Mouse (Mus musculus) hindbrain, postnatal 0 days (tissue): ENCODE measurements around the gene Chchd5. TPM values are rescaled to one million over a fixed set of nuclear protein-coding genes. Genes with fewer than 3 reads are reported as not detected.

Experiments
- ATAC-seq: fragments of 200-750 bp; cut with Nextera tagmentation; 2 replicates; pipeline ENCODE4 v1.8.0; 2017; ENCODE audit warnings: mild to moderate bottlenecking, moderate TSS enrichment, moderate library complexity
- DNase-seq: peaks from one replicate; pipeline ENCODE4 v3.0.0-alpha.2; 2015; ENCODE audit warnings: low spot score
- H3K27ac ChIP-seq: fragments of 300-500 bp; sonication (generic); 2 replicates; pipeline ENCODE4 v1.5.1; 2014; ENCODE audit warnings: mild to moderate bottlenecking
- H3K27me3 ChIP-seq: fragments of 300-500 bp; sonication (generic); 2 replicates; pipeline ENCODE4 v1.6.1; 2014; ENCODE audit warnings: low read length, mixed read lengths; ENCODE audit not compliant: insufficient read depth
- H3K36me3 ChIP-seq: fragments of 300-500 bp; sonication (generic); 2 replicates; pipeline ENCODE4 v1.6.1; 2014; ENCODE audit warnings: low read length, mixed read lengths; ENCODE audit not compliant: insufficient read depth
- H3K4me1 ChIP-seq: fragments of 300-500 bp; sonication (generic); 2 replicates; pipeline ENCODE4 v1.6.1; 2014; ENCODE audit warnings: antibody characterized with exemption, low read length, mixed read lengths; ENCODE audit not compliant: insufficient read depth
- H3K4me2 ChIP-seq: fragments of 300-500 bp; sonication (generic); 2 replicates; pipeline ENCODE4 v1.6.1; 2014; ENCODE audit warnings: low read depth, mild to moderate bottlenecking, low read length, moderate library complexity, mixed read lengths
- H3K4me3 ChIP-seq: fragments of 300-500 bp; sonication (generic); 2 replicates; pipeline ENCODE4 v1.5.1; 2014; ENCODE audit warnings: low read length
- H3K9ac ChIP-seq: fragments of 300-500 bp; sonication (generic); replicated peaks from 2 replicates; pipeline ENCODE4 v1.6.1; 2014; ENCODE audit warnings: mild to moderate bottlenecking, low read length, moderate library complexity, mixed read lengths
- H3K9me3 ChIP-seq: fragments of 300-500 bp; sonication (generic); 2 replicates; pipeline ENCODE4 v1.6.1; 2016; ENCODE audit warnings: low read length, mixed read lengths
- CTCF ChIP-seq: IDR thresholded peaks from 2 replicates; pipeline ENCODE4 v1.5.1; 2016; ENCODE audit warnings: antibody characterized with exemption, control low read depth, low read depth
- WGBS: fragments of 180-500 bp; shearing (Covaris S2); extraction: QIAGEN DNeasy Blood & Tissue Kit; methylation state at CpG from one replicate; pipeline ENCODE4 v1.1.7; 2014; 5-methylcytosine and 5-hydroxymethylcytosine counted together
- polyA plus RNA-seq: library from polyadenylated mRNA; unstranded; fragments of >200 nt; fragmentation: Nextera tagmentation; extraction: Ambion mirVana; gene quantifications from 2 replicates; pipeline ENCODE4 v1.2.1, GENCODE M21; 2015
- total RNA-seq: library from RNA; depleted of rRNA; stranded (reverse); fragments of >200 nt; gene quantifications from 2 replicates; pipeline ENCODE4 v1.2.3, GENCODE M21; 2014

Gene Chchd5
- total and polyA plus RNA-seq, 2 experiments from 2014 or later = 19.1 to 20.3 TPM

DNA sequence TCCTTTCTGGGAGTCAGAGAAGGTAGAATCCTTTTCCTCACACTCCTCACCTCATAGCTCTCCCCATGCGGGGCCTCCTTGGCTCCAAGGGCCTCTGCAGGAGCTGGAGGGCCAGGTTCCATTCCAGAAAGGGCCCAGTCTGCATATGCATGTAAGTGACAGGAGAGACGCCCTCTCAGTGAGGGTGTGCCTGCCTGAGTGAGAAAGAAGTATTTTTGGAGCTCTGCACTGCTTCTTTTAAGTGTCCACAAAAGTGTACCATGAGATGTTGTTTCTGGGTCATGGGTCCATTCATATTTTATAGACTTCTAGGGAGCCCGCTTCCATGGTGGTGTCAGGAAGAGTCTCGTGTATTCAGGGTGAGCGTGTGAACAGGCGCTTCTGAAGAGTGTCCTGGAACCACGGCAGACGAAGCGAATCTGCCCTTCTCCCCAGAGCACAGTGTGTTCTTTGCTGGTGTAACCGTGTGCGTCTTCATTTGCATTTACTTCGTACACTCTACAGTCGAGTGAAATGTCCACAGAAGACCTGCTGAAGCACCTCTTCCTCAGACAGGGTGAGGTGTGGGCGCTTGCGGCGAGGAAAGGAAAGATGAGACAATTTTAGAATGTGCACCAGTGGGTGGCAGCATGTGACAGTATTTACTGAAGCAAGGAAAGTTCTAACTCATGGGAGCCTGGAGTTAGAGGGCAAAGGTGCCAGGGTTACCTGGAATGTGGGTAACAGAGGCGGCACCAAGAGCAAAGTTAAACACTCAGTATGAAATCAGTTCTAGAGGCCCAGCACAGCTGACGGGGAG, 35.4 kb upstream of the Chchd5 start:
- H3K27me3 ChIP-seq = no peaks in the 10 kb centered on the region
- H3K9ac ChIP-seq = no peak overlapping the region
- no peaks in the 10 kb centered on the region for H3K9me3 ChIP-seq
- H3K4me3 ChIP-seq = no peak overlapping the region
- no peak overlapping the region for H3K27ac ChIP-seq
- no peak for ATAC-seq
- H3K4me2 ChIP-seq = no peak overlapping the region
- 89% methylated on average over 18 of the region's 18 CpGs for WGBS
- TF ChIP-seq CTCF = peak; percentile 6; the same call in 1 of the 2 replicates
- peaks cover 25% of the 10 kb centered on the region for H3K36me3 ChIP-seq
- no peak for DNase-seq
- H3K4me1 ChIP-seq = no peaks in the 10 kb centered on the region

DNA sequence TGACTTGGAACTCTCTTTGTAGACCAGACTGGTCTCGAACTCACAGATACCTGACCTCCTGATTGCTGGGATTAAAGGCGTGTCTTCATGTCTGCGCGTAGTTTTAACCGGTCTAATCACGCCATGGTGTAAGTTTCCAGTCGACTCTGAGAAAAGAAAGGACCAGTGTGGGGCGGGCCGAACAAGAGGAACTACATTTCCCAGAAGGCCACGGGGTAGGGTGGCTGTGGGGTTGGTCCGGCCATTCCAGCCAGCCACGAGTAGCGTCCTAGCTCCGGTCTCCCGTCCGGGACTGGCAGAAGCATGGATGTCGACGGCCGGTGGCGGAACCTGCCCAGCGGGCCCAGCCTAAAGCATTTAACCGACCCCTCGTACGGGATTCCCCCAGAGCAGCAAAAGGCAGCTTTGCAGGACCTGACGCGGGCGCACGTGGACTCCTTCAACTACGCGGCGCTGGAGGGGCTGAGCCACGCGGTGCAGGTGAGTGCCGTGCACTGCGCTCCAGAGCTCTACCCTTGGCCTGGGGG, 28.7 kb upstream of the Chchd5 start, which contains the start of gene Polr1b:
Gene Polr1b (plus strand): TSS at position 212 of the 527 bp plus-strand sequence.
- under 1% methylated on average over 35 of the region's 35 CpGs for WGBS
- ATAC-seq = peak; percentile 99
- peak within 1 kb of the TSS; percentile 54 for H3K9ac ChIP-seq
- peak within 1 kb of the TSS; percentile 80 for H3K4me3 ChIP-seq
- H3K27me3 ChIP-seq = no peaks in the 10 kb centered on the region
- no peak within 1 kb of the TSS for H3K27ac ChIP-seq
- H3K9me3 ChIP-seq = no peaks in the 10 kb centered on the region
- H3K4me1 ChIP-seq = no peaks in the 10 kb centered on the region; the same call in 1 of the 2 replicates
- DNase-seq = peak; percentile 96
- peak within 1 kb of the TSS; percentile 89 for H3K4me2 ChIP-seq
- no peak for TF ChIP-seq CTCF
- peaks cover 17% of the 10 kb centered on the region; the same call in 1 of the 2 replicates for H3K36me3 ChIP-seq

DNA sequence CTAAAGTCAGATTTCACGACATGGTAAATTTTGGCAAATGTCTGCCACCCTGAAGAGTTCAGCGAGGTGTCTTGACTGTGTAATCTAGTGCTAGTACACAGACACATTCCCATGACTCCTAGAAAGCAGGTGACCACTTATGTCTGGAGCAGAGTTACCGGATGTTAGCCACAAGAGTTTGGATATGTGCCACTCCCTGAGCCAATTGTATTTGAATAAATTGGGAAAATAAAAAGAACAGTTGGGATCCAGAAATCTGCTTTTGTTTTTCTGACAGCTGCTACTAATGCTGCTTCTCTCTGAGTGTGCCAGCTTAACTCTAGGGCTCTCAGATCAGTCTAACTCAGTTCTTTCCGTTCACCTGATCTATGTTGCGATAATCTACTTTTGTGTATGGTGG, 16.6 kb upstream of the Chchd5 start:
- no peak for DNase-seq
- H3K4me1 ChIP-seq = no peaks in the 10 kb centered on the region

DNA sequence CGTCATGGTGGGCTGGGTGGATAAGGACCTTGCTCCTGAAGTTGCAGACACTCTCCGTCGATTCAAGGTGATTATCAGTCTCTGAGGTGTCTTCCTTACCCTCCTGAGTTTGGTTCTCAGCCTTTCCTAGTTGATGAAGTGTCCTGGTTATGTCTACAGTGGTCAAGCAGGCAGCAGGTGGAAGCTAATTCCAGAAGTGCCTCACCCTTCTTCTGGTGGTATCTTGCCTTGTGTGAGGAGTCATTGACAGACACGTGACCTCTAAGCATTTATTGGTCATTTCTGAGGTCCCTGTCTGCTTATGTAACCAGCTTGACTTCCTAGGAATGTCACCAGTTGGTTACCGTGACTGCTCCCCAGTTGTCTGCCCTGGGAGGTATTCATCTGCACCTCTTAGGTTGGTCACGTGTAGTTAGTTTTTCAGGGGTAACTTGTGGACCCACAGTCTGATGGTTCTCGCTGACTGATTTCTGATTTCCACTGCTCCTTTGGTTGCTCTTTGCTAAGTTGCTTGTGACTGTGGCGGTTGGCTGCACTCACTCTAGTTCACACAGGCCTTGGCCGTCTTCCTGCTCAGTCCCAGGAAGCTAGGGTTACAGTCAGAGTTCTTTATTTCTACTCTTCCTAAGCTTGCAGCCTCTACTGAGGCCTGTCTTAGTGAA, 13.7 kb upstream of the Chchd5 start:
- H3K9me3 ChIP-seq = no peaks in the 10 kb centered on the region
- H3K4me1 ChIP-seq = no peaks in the 10 kb centered on the region
- DNase-seq = no peak
- peaks cover 61% of the 10 kb centered on the region for H3K36me3 ChIP-seq
- no peak overlapping the region for H3K27ac ChIP-seq
- H3K4me2 ChIP-seq = no peak overlapping the region
- H3K27me3 ChIP-seq = no peaks in the 10 kb centered on the region
- no peak overlapping the region for H3K9ac ChIP-seq
- TF ChIP-seq CTCF = no peak
- H3K4me3 ChIP-seq = no peak overlapping the region
- no peak for ATAC-seq
- 93% methylated on average over 9 of the region's 9 CpGs for WGBS

More for the DNA sequence above, 16.6 kb upstream of the Chchd5 start:
- Histone ChIP-seq H3K36me3 (peaks cover 56% of the 10 kb centered on the region), H3K9ac (no peak overlapping the region), H3K4me2 (no peak overlapping the region), H3K27me3 (no peaks in the 10 kb centered on the region), H3K27ac (no peak overlapping the region), H3K4me3 (no peak overlapping the region), H3K9me3 (no peaks in the 10 kb centered on the region)
- TF ChIP-seq CTCF = no peak
- 86% methylated on average over 5 of the region's 5 CpGs for WGBS
- no peak for ATAC-seq

DNA sequence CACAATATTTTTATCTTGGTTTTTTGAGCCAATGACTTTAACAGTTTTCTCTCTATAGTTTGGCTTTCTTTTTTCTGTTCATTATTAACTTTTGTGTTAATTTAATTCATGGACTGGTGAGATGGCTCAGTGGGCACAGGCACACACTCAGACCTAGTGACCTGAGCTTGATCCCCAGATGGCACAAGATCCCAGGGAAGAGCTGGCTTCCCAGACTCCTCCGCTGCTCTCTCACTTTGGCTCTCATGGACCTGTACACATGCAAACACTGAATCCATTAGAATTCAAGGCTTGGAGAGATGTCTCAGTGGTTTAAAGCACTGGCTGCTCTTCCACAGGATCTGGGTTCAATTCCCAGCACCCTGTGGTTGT, 13.1 kb upstream of the Chchd5 start:
- no peak overlapping the region for H3K4me3 ChIP-seq
- H3K9me3 ChIP-seq = no peaks in the 10 kb centered on the region
- DNase-seq (no peak), ATAC-seq (no peak)
- no peak overlapping the region for H3K9ac ChIP-seq
- H3K27me3 ChIP-seq = no peaks in the 10 kb centered on the region
- H3K4me1 ChIP-seq = no peaks in the 10 kb centered on the region
- no peak overlapping the region for H3K27ac ChIP-seq
- H3K4me2 ChIP-seq = no peak overlapping the region
- peaks cover 61% of the 10 kb centered on the region for H3K36me3 ChIP-seq
- no peak for TF ChIP-seq CTCF
- WGBS = 92% methylated on average over 1 of the region's 1 CpGs

DNA sequence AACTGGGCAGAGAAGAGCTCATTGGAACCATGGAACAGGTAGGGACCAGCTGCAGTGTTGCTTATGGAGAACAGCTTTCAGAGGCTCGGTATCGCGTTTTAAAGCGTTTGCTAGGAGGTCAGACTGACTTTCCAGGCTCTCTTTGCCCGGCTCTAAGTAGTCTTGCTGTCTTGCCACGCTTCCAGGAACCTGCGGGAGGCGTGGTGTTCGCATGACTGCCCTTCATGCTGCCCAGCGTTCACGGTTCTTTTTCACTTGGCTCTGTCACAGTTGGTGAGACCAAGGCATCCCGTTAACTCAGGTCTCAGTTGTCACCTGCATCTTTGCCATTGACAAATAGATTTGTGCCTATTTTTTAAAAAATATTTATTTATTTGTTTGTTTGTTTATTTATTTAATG, 11.4 kb upstream of the Chchd5 start:
- Histone ChIP-seq H3K9ac (no peak overlapping the region), H3K4me1 (no peaks in the 10 kb centered on the region), H3K4me3 (no peak overlapping the region), H3K27me3 (no peaks in the 10 kb centered on the region), H3K4me2 (no peak overlapping the region), H3K36me3 (peaks cover 60% of the 10 kb centered on the region), H3K9me3 (no peaks in the 10 kb centered on the region), H3K27ac (no peak overlapping the region)
- ATAC-seq (no peak), DNase-seq (no peak)
- 93% methylated on average over 12 of the region's 12 CpGs for WGBS
- no peak for TF ChIP-seq CTCF
